Mouse (Mus musculus): ENCODE data around the gene Mapk8ip3. TPM values are rescaled to one million over a fixed set of nuclear protein-coding genes. Genes with fewer than 3 reads are reported as not detected.

Mapk8ip3 gene
- total RNA-seq, 1 experiment from 2014 or later, result 177 TPM

- DNase-seq, result no peak
Measured at GRCm38 (mm10) chr17:24885356-24886133, 51.2 kb downstream of the Mapk8ip3 start.

- DNase-seq, result no peak
Measured at GRCm38 (mm10) chr17:24884391-24884790, 52.4 kb downstream of the Mapk8ip3 start.

- no peak for DNase-seq
Measured at GRCm38 (mm10) chr17:24881738-24882440, 54.9 kb downstream of the Mapk8ip3 start.

GRCm38 (mm10) chr17:24878531-24878930 lies 58.2 kb downstream of the Mapk8ip3 start:
- no peak for DNase-seq

- no peak for DNase-seq
Measured at GRCm38 (mm10) chr17:24878117-24878397, 58.7 kb downstream of the Mapk8ip3 start.

GRCm38 (mm10) chr17:24877336-24878116 lies 59.3 kb downstream of the Mapk8ip3 start:
- DNase-seq, result no peak

GRCm38 (mm10) chr17:24874989-24875388 lies 61.8 kb downstream of the Mapk8ip3 start:
- no peak for DNase-seq

- no peak for DNase-seq
Measured at GRCm38 (mm10) chr17:24874405-24874745, 62.4 kb downstream of the Mapk8ip3 start.

- DNase-seq, result no peak
Measured at GRCm38 (mm10) chr17:24873695-24874404, 62.9 kb downstream of the Mapk8ip3 start.

GRCm38 (mm10) chr17:24867914-24868313 lies 68.9 kb downstream of the Mapk8ip3 start:
- DNase-seq, result no peak

- DNase-seq, result no peak
Measured at GRCm38 (mm10) chr17:24865776-24866175, 71.0 kb downstream of the Mapk8ip3 start, which contains the start of gene Igfals. TSS of gene Igfals (plus strand) at chr17:24865997.

- DNase-seq, result no peak
Measured at GRCm38 (mm10) chr17:24861785-24862184, 75.0 kb downstream of the Mapk8ip3 start.

GRCm38 (mm10) chr17:24860076-24860475 lies 76.7 kb downstream of the Mapk8ip3 start:
- DNase-seq, result no peak

GRCm38 (mm10) chr17:24858967-24859366 lies 77.8 kb downstream of the Mapk8ip3 start:
- DNase-seq, result no peak

- no peak for DNase-seq
Measured at GRCm38 (mm10) chr17:24857831-24858470, 78.8 kb downstream of the Mapk8ip3 start.

- no peak for DNase-seq
Measured at GRCm38 (mm10) chr17:24856589-24856988, 80.2 kb downstream of the Mapk8ip3 start.

GRCm38 (mm10) chr17:24855838-24856464 lies 80.8 kb downstream of the Mapk8ip3 start:
- no peak for DNase-seq

GRCm38 (mm10) chr17:24851381-24852125 lies 85.2 kb downstream of the Mapk8ip3 start:
- DNase-seq, result no peak

- no peak for DNase-seq
Measured at GRCm38 (mm10) chr17:24850773-24851127, 86.0 kb downstream of the Mapk8ip3 start.

GRCm38 (mm10) chr17:24850065-24850772 lies 86.6 kb downstream of the Mapk8ip3 start, which contains the start of gene Fahd1:
TSS of gene Fahd1 (minus strand) at chr17:24850364.
- DNase-seq, result peak; percentile 91
